Mouse (Mus musculus): ENCODE results near the gene Commd3.

Gene Commd3

GRCm38 (mm10) chr2:18722208-18722830 lies 50.1 kb downstream of the Commd3 start:
- DNase-seq (ENCODE audit: low spot score in 2 of 2) = no peak

GRCm38 (mm10) chr2:18724462-18724861 lies 52.3 kb downstream of the Commd3 start:
- no peak for DNase-seq (ENCODE audit: low spot score in 2 of 2)

All from cerebellum, postnatal 4 days (tissue).